Mouse (Mus musculus) left cerebral cortex, postnatal 4 days (tissue): ENCODE measurements at regions not wholly inside any gene's neighbourhood (a gene's known extent, or its start where the extent isn't known, plus 50 kb on each side); places are given as distances from the start of the nearest gene placed in this dataset.
A peak's percentile ranks its signal among the peaks of the same experiment; 100 is the strongest.

Source experiments
- DNase-seq: peaks from one replicate; pipeline ENCODE4 v3.0.0-alpha.2; 2022
- intact Hi-C: fragments of 180-260 bp; cut with DNase I; formaldehyde crosslinking; loops from one replicate; pipeline ENCODE4 v1.15.1; 2025

- intact Hi-C loops = no loop called here
- DNase-seq = no peak
Measured at GRCm38 (mm10) chr14:76693351-76694317, 136.9 kb upstream of the Serp2 start.

GRCm38 (mm10) chr14:76687971-76688407 is 131.3 kb upstream of the Serp2 start:
- DNase-seq = no peak
- intact Hi-C loops = no loop called here

GRCm38 (mm10) chr14:76686762-76687453 is 130.2 kb upstream of the Serp2 start:
- no peak for DNase-seq

GRCm38 (mm10) chr14:76685830-76686761 is 129.4 kb upstream of the Serp2 start:
- DNase-seq = no peak
- intact Hi-C loops = no loop called here

More at GRCm38 (mm10) chr14:76686762-76687453, 130.2 kb upstream of the Serp2 start:
- intact Hi-C loops = no loop called here

- DNase-seq = no peak
- intact Hi-C loops = no loop called here
Measured at GRCm38 (mm10) chr14:76684327-76684726, 127.6 kb upstream of the Serp2 start.

- DNase-seq = peak; percentile 35
- intact Hi-C loops = no loop called here
Measured at GRCm38 (mm10) chr14:76681581-76682377, 125.1 kb upstream of the Serp2 start.

GRCm38 (mm10) chr14:76678512-76679134 is 121.9 kb upstream of the Serp2 start:
- intact Hi-C loops = no loop called here
- no peak for DNase-seq

- DNase-seq = no peak
- intact Hi-C loops = no loop called here
Measured at GRCm38 (mm10) chr14:76674949-76675348, 118.3 kb upstream of the Serp2 start.

- no peak for DNase-seq
- intact Hi-C loops = no loop called here
Measured at GRCm38 (mm10) chr14:76673671-76674331, 117.1 kb upstream of the Serp2 start.

- DNase-seq = no peak
- intact Hi-C loops = no loop called here
Measured at GRCm38 (mm10) chr14:76672899-76673298, 116.2 kb upstream of the Serp2 start.

GRCm38 (mm10) chr14:76672442-76672841 is 115.8 kb upstream of the Serp2 start:
- DNase-seq = no peak
- intact Hi-C loops = no loop called here

- intact Hi-C loops = no loop called here
Measured at GRCm38 (mm10) chr14:76671023-76671422, 114.3 kb upstream of the Serp2 start.

GRCm38 (mm10) chr14:76665754-76666371 is 109.2 kb upstream of the Serp2 start:
- intact Hi-C loops = no loop called here
- no peak for DNase-seq

More at GRCm38 (mm10) chr14:76671023-76671422, 114.3 kb upstream of the Serp2 start:
- no peak for DNase-seq

GRCm38 (mm10) chr14:76664586-76665508 is 108.2 kb upstream of the Serp2 start:
- intact Hi-C loops = no loop called here
- no peak for DNase-seq

- no peak for DNase-seq
- intact Hi-C loops = no loop called here
Measured at GRCm38 (mm10) chr14:76663816-76664215, 107.1 kb upstream of the Serp2 start.

- intact Hi-C loops = no loop called here
- DNase-seq = no peak
Measured at GRCm38 (mm10) chr14:76662871-76663270, 106.2 kb upstream of the Serp2 start.

- no peak for DNase-seq
- intact Hi-C loops = no loop called here
Measured at GRCm38 (mm10) chr14:76660906-76661305, 104.2 kb upstream of the Serp2 start.
